Mouse (Mus musculus) thymus, adult 2 months (tissue): ENCODE data around the gene Myrf. TPM values are rescaled to one million over a fixed set of nuclear protein-coding genes. Genes with fewer than 3 reads are reported as not detected.
"Not testable (repeated sequence)": the region's sequence is repeated elsewhere in the genome, so short reads cannot be mapped to it uniquely, and the experiment has no call there.

Experiments
- DNase-seq: peaks from one replicate; pipeline ENCODE4 v3.0.0; 2021
- H3K27ac ChIP-seq: fragments of 200-500 bp; 2 replicates; pipeline ENCODE4 v1.5.1; 2012; ENCODE audit warnings: low read length, control low read depth; ENCODE audit not compliant: control insufficient read depth, insufficient read depth
- H3K27me3 ChIP-seq: fragments of 200-500 bp; 2 replicates; pipeline ENCODE4 v1.6.1; 2012; ENCODE audit warnings: mild to moderate bottlenecking, low read length, moderate library complexity, mixed read lengths; ENCODE audit not compliant: control insufficient read depth, insufficient read depth
- H3K36me3 ChIP-seq: fragments of 200-500 bp; 2 replicates; pipeline ENCODE4 v1.6.1; 2012; ENCODE audit warnings: mild to moderate bottlenecking, low read length, moderate library complexity; ENCODE audit not compliant: control insufficient read depth, insufficient read depth
- H3K4me1 ChIP-seq: fragments of 200-500 bp; replicated peaks from 2 replicates; pipeline ENCODE4 v1.6.1; 2012; ENCODE audit warnings: low read length; ENCODE audit not compliant: control insufficient read depth, insufficient read depth
- H3K4me3 ChIP-seq: fragments of 200-500 bp; 2 replicates; pipeline ENCODE4 v1.5.1; 2012; ENCODE audit warnings: mild to moderate bottlenecking, low read length, control low read depth, moderate library complexity; ENCODE audit not compliant: control insufficient read depth, insufficient read depth
- CTCF ChIP-seq: fragments of 200-500 bp; IDR thresholded peaks from 2 replicates; pipeline ENCODE4 v1.5.1; 2012; ENCODE audit warnings: mild to moderate bottlenecking, control low read depth, low read length, moderate library complexity, borderline replicate concordance; ENCODE audit not compliant: control insufficient read depth, poor library complexity, insufficient read depth; ENCODE audit errors: extremely low read depth
- POLR2A ChIP-seq: fragments of 200-500 bp; IDR thresholded peaks from 2 replicates; pipeline ENCODE4 v1.6.1; 2012; ENCODE audit warnings: mild to moderate bottlenecking, low read length, control low read depth, moderate library complexity; ENCODE audit not compliant: control insufficient read depth, poor library complexity, insufficient read depth; ENCODE audit errors: extremely low read depth
- WGBS: fragments of 180-500 bp; shearing (Covaris S2); methylation state at CpG from one replicate; pipeline ENCODE4 v1.1.7; 2018; 5-methylcytosine and 5-hydroxymethylcytosine counted together
- polyA plus RNA-seq: library from polyadenylated mRNA; depleted of rRNA; stranded (reverse); fragments of >200 nt; gene quantifications from 2 replicates; pipeline ENCODE4 v1.2.3, GENCODE M21; 2012

The Myrf gene
- polyA plus RNA-seq, 1 experiment, result 4.9 TPM

GRCm38 (mm10) chr19:10174956-10175355, 65.6 kb downstream of the Myrf start:
- no peak for TF ChIP-seq POLR2A
- TF ChIP-seq CTCF, result no peak
- no peak for DNase-seq
- Histone ChIP-seq H3K4me3 (no peak overlapping the region), H3K4me1 (0 out of 2 replicates have a peak, but pooled peaks cover 3% of the 10 kb centered on the region), H3K36me3 (no peaks in the 10 kb centered on the region), H3K27me3 (no peaks in the 10 kb centered on the region), H3K27ac (no peak overlapping the region)
- 94% methylated on average over 4 of the region's 4 CpGs for WGBS

- Histone ChIP-seq H3K36me3 (no peaks in the 10 kb centered on the region), H3K27me3 (no peaks in the 10 kb centered on the region), H3K27ac (no peak overlapping the region), H3K4me1 (0 out of 2 replicates have a peak, but pooled peaks cover 3% of the 10 kb centered on the region), H3K4me3 (no peak overlapping the region)
- no peak for DNase-seq
- 18% methylated on average over 7 of the region's 7 CpGs for WGBS
- TF ChIP-seq POLR2A, result no peak
- no peak for TF ChIP-seq CTCF
These were observed 66.6 kb downstream of the Myrf start for GRCm38 (mm10) chr19:10173844-10174539.

- no peak overlapping the region for H3K4me3 ChIP-seq
- 0 out of 2 replicates have a peak, but pooled peaks cover 3% of the 10 kb centered on the region for H3K4me1 ChIP-seq
- no peak for TF ChIP-seq CTCF
- no peak for TF ChIP-seq POLR2A
- H3K27ac ChIP-seq, result no peak overlapping the region
- no peaks in the 10 kb centered on the region for H3K27me3 ChIP-seq
- no peaks in the 10 kb centered on the region for H3K36me3 ChIP-seq
- 33% methylated on average over 5 of the region's 5 CpGs for WGBS
- DNase-seq, result no peak
These were observed 67.3 kb downstream of the Myrf start for GRCm38 (mm10) chr19:10173116-10173718.

GRCm38 (mm10) chr19:10171846-10172245, 68.7 kb downstream of the Myrf start:
- H3K27ac ChIP-seq, result no peak overlapping the region
- no peak for TF ChIP-seq POLR2A
- H3K4me1 ChIP-seq, result 0 out of 2 replicates have a peak, but pooled peaks cover 3% of the 10 kb centered on the region
- H3K4me3 ChIP-seq, result no peak overlapping the region
- DNase-seq, result no peak
- no peaks in the 10 kb centered on the region for H3K27me3 ChIP-seq
- no peaks in the 10 kb centered on the region for H3K36me3 ChIP-seq

- TF ChIP-seq POLR2A (no peak), CTCF (no peak)
- Histone ChIP-seq H3K27me3 (no peaks in the 10 kb centered on the region), H3K27ac (no peak overlapping the region), H3K36me3 (no peaks in the 10 kb centered on the region), H3K4me3 (no peak overlapping the region), H3K4me1 (0 out of 2 replicates have a peak, but pooled peaks cover 3% of the 10 kb centered on the region)
- DNase-seq, result no peak
- 89% methylated on average over 7 of the region's 7 CpGs for WGBS
These were observed 69.2 kb downstream of the Myrf start for GRCm38 (mm10) chr19:10171359-10171758.

GRCm38 (mm10) chr19:10170466-10170865, 70.1 kb downstream of the Myrf start:
- no peak overlapping the region for H3K4me3 ChIP-seq
- no peaks in the 10 kb centered on the region for H3K27me3 ChIP-seq
- 0 out of 2 replicates have a peak, but pooled peaks cover 3% of the 10 kb centered on the region for H3K4me1 ChIP-seq
- DNase-seq, result no peak
- H3K36me3 ChIP-seq, result no peaks in the 10 kb centered on the region
- H3K27ac ChIP-seq, result no peak overlapping the region
- WGBS, result 91% methylated on average over 1 of the region's 1 CpGs
- TF ChIP-seq CTCF (no peak), POLR2A (no peak)

- not testable (repeated sequence) for H3K27me3 ChIP-seq, H3K27ac ChIP-seq, H3K4me1 ChIP-seq, DNase-seq, H3K4me3 ChIP-seq, H3K36me3 ChIP-seq
- WGBS, result 96% methylated on average over 3 of the region's 3 CpGs
These were observed 70.7 kb downstream of the Myrf start for GRCm38 (mm10) chr19:10169692-10170330.
